Mouse (Mus musculus) heart, adult 11 months (tissue): Measurements from ENCODE around the gene Snrnp70.
A peak's percentile ranks its signal among the peaks of the same experiment; 100 is the strongest.

Experiments
- DNase-seq: peaks from one replicate; pipeline ENCODE4 v3.0.0; 2022

Snrnp70 gene

DNA sequence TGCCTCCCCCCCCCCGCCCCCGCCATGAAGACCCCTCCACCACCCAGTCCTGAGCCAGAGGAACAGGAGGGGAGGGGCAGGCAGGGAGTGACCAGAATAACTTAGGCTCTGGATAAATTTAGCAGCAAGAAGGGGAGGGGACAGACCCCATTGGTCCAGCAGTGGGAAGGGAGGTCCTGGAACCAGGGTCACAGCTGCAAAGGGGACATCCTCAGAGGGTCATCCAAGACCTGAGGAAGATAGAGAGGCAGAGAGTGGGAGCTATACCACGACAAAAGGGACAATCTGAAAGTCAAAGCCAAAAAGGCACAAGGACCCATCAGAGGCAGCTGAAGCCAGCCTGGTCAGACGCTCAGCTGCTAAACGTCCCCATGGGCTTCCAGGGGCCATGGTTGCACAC, 60.5 kb downstream of the Snrnp70 start, which contains the start of gene Hrc:
Hrc (plus strand) TSS at position 235 of the 400 bp plus-strand sequence.
- DNase-seq = peak; percentile 98

DNA sequence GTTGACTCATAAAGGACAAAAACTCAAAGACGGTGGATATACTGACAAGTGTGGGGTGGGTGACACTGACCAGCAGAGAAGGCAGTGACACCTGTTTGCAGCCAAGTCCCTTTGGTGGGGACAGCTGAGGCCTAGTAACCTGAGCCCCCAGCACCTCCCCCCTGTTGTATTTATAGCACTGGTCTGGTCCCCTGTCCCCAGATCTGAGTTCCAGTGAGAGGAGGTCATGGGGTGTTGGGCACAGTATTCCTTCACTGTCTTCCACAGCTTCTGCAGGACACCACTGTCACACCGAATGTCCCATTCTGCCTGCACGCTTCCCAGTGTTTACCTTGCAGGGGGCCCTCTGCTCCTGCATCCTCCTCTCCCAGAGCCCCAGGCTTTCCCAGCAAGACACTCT, 60.9 kb downstream of the Snrnp70 start:
- DNase-seq = peak; percentile 98

DNA sequence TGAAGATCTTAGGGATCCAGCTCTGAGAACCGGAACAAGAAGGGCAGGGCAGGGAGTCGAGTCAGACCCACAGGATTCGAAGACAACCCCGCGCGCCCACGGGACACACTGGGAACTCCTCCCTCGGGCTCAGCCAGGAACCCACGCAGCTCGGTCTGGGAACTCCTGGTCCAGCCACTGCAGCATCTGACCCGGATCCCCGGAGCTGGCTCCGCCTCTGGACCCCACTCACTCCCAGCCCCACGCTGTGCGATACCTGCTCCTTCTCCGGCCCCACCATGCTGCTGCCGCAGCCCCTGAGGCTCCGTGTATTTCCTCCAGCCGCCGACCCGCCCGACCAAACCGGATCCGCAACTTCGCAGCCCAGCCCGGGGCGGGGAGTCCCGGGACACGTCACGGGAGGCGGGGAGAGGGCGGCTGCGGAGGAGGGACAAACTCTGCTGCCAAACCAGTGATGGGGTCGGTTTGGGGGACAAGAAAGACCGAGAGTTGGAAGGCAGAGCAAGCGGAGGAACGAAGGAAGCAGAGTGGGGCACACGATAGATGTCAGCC, 62.0 kb downstream of the Snrnp70 start, which contains the start of gene Trpm4:
Trpm4 (minus strand) TSS at position 350 of the 552 bp plus-strand sequence.
- peak; percentile 99 for DNase-seq

DNA sequence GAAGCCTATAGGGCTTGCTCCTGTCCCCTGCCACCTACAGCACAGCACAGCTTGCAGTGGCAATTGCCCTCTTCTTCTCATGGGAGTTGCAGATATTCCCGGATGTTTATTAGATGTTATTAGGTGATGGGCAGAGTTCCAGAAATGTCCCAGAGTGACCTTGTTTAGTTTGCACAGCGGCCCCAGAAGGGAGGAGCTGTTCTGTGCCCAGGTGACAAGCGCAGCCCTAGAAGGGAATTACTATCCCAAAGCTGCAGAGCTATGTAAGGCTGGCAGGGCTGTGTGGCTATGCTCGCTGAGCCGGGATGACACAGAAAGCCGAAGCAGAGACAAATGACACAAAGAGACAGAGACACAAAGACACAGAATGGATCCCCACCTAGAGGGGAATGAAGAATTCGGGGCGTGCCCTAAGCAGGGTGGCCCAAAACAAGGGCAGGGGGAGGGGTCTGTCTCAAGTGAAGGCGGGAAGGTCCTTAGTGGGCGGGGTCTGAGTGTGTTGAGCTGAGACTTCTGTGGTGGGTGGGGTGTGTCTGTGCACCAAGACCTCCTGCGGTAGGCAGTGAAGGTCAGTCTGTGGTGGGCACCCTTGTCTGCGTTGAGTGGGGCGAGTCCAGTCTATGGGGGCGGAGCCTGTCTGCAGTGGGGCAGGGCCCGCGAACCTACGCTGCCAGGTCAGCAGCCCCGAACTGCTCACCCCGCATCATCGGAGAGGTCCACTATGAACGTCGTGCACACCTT, 62.7 kb downstream of the Snrnp70 start:
- DNase-seq = peak; percentile 97

DNA sequence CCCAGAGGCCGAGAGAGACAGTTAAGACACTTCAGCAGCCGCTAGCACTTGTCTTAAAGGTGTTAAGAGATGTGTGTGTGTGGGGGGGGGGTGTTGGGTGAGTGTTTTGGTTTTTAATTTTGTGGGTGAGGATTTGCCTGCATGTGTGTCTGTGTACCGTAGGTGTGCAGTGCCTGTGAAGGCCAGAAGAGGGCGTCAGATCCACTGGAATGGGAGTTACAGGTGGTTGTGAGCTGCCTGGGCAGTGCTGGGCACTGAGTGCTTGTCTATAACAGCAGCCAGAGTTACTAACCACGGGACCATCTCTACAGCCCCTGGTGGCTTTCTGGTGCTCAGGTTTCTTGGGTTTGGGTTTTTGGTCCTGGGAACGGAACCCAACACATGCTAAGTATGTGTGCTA, 64.0 kb downstream of the Snrnp70 start:
- DNase-seq = no peak

DNA sequence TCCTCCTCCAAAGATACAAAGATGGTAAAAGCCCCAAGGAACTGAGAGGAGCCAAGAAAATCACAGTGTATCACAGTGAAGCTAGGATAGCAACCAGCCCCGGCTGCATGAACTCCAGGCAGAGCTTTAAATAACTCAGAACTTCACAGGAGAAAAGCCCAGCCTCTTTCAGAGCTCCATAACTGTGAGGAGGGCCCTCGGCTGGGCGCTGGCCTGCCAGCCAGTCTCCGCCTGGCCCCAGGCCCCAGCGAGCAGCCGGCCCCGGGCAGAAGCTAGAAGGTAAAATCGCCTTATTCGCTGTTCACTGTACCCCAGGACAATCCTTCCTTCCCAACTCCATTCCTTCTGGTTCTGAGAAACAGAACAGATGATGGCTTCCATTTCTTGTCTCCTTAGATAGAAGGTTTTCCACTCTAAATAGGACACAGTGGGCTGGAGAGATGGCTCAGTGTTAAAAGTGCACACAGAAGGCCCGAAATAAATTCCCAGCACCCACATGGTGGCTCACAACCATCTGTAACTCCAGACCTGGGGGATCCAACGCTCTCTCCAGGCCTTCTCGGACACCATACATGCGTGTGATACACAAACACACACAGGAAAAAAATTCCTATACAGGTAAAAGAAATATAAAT, 66.6 kb downstream of the Snrnp70 start:
- no peak for DNase-seq
